Mouse (Mus musculus) kidney, adult 2 months (tissue): ENCODE results near the gene Dab2ip. TPM values are rescaled to one million over a fixed set of nuclear protein-coding genes. Genes with fewer than 3 reads are reported as not detected.

ENCODE experiments used
- DNase-seq: peaks from one replicate; pipeline ENCODE4 v3.0.0; 2021
- H3K27ac ChIP-seq: fragments of 200-500 bp; 2 replicates; pipeline ENCODE4 v1.5.1; 2012; ENCODE audit warnings: low read depth, low read length, control low read depth, inconsistent platforms; ENCODE audit not compliant: insufficient read depth
- H3K27me3 ChIP-seq: fragments of 200-500 bp; replicated peaks from 2 replicates; pipeline ENCODE4 v1.6.1; 2012; ENCODE audit warnings: mild to moderate bottlenecking, moderate library complexity, low read length, inconsistent platforms; ENCODE audit not compliant: control insufficient read depth, insufficient read depth
- H3K36me3 ChIP-seq: fragments of 200-500 bp; 2 replicates; pipeline ENCODE4 v1.6.1; 2012; ENCODE audit warnings: mild to moderate bottlenecking, moderate library complexity, low read length, inconsistent platforms; ENCODE audit not compliant: control insufficient read depth, insufficient read depth
- H3K4me1 ChIP-seq: fragments of 200-500 bp; 2 replicates; pipeline ENCODE4 v1.6.1; 2011; ENCODE audit warnings: low read length; ENCODE audit not compliant: control insufficient read depth, insufficient read depth
- H3K4me3 ChIP-seq: fragments of 200-500 bp; 2 replicates; pipeline ENCODE4 v1.5.1; 2011; ENCODE audit warnings: mild to moderate bottlenecking, low read depth, low read length, control low read depth; ENCODE audit not compliant: insufficient read depth
- CTCF ChIP-seq: fragments of 200-500 bp; conservative IDR thresholded peaks from 2 replicates; pipeline ENCODE4 v1.5.1; 2011; ENCODE audit warnings: low read depth, mild to moderate bottlenecking, control low read depth, low read length, moderate library complexity, mixed read lengths; ENCODE audit not compliant: insufficient read depth, insufficient read length
- POLR2A ChIP-seq: fragments of 200-500 bp; IDR thresholded peaks from one replicate; pipeline ENCODE4 v1.6.1; 2011; ENCODE audit warnings: low read depth, low read length, control low read depth
- WGBS: fragments of 180-500 bp; shearing (Covaris S2); methylation state at CpG from one replicate; pipeline ENCODE4 v1.1.7; 2018; 5-methylcytosine and 5-hydroxymethylcytosine counted together
- polyA plus RNA-seq: library from polyadenylated mRNA; depleted of rRNA; stranded (reverse); fragments of >200 nt; gene quantifications from 2 replicates; pipeline ENCODE4 v1.2.3, GENCODE M21; 2012

Dab2ip gene
- polyA plus RNA-seq, 1 experiment = 32.9 TPM

DNA sequence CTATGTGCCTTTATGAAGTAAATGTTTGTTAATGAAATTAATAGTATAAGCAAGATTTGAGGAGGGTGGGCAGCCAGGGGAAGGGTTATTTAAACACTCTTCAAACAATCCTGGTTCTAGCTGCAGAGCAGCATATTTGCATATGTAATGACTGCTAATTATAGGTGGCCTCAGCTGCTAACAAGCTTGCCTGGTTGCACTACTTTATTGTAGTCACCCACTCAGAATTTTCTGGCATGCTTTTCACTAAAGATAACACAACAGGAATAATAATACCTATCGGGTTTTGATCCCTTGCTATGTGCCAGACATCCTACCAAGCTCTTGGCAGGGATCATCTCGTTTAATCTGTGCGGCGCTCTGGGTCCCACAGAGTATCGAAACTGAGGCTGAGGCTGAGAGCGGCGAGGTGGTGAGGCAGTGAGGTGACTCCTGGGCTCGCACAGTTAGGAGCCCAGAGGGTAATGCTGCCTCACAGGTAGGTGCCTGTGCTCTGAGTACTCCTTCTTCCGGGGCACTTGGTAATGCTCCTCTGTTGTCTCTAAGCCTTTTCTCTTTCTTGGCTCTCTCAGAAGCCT, 126.8 kb downstream of the Dab2ip start:
- Histone ChIP-seq H3K27me3 (no peaks in the 10 kb centered on the region), H3K27ac (no peak overlapping the region), H3K36me3 (no peaks in the 10 kb centered on the region), H3K4me1 (peaks cover 43% of the 10 kb centered on the region), H3K4me3 (no peak overlapping the region)
- 77% methylated on average over 9 of the region's 9 CpGs for WGBS
- DNase-seq = no peak
- no peak for TF ChIP-seq CTCF

DNA sequence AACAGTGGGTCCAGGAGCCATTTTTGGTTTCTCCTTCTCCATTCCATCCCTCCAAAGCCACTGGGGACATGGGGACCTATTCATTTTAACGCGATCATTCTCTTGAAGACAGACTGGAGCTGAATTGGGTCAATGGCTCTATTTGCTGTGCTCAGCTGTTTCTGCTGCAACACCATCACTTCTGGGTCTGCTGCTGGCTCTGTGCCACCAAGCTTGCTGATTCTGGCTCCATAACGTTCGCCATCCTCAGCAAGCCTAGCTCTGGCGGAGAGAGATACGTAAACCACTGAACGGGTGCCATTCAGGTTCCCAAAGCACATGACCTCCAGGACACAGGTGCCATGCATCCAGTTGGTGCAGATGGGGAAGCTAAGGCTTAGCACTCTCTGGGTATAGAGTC, 128.0 kb downstream of the Dab2ip start:
- peak; percentile 57 for DNase-seq
- WGBS = 63% methylated on average over 7 of the region's 7 CpGs
- Histone ChIP-seq H3K36me3 (no peaks in the 10 kb centered on the region), H3K4me1 (peaks cover 44% of the 10 kb centered on the region), H3K27ac (no peak overlapping the region), H3K27me3 (no peaks in the 10 kb centered on the region), H3K4me3 (no peak overlapping the region)
- TF ChIP-seq POLR2A (no peak), CTCF (no peak)

DNA sequence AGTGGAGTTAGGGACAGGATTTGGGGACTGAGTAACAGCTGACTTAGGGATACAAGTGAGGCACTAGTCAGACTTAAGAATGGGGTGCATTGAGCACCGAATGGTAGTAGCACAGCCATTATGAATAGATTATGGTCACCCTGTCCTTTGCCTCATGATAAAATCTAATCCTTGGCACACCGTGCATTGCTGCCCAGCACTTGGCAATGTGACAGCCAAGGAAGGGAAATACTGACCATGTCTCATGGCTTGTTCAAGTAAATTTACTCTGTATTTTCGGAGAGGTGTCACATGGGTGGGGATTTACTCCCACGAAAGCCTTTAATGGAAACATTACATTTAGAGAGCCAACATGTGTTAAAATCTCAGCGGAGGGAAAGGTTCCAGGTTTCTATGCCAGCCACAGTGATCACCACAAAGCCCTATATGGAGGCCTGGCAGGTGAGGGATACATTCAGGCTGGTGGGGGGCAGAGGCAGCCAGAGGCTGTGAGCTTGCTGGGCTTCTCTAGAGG, 129.5 kb downstream of the Dab2ip start:
- Histone ChIP-seq H3K4me3 (no peak overlapping the region), H3K4me1 (peaks cover 45% of the 10 kb centered on the region), H3K27me3 (no peaks in the 10 kb centered on the region), H3K36me3 (no peaks in the 10 kb centered on the region), H3K27ac (no peak overlapping the region)
- 52% methylated on average over 5 of the region's 5 CpGs for WGBS
- peak; percentile 43 for DNase-seq
- TF ChIP-seq POLR2A (no peak), CTCF (no peak)

DNA sequence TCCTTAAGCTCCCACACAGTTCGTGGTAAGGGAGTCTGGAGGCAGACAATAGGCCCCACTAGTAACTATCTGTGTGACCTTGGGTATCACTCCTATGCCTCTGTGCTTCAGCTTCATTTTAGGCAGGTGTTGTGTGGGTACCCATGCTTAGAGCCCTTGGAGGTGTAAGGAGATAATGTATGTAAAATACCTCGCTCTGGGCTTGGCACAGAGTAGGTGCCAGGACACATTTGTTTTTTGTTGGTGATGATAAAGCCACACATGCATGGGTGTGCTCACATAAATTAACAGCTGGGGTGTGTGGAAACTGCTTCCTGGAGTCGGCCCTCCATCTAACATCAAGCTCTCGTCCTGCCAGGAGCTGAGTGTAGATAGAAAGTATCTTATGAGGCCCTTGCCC, 130.1 kb downstream of the Dab2ip start:
- H3K36me3 ChIP-seq = no peaks in the 10 kb centered on the region
- TF ChIP-seq POLR2A (no peak), CTCF (no peak)
- H3K27me3 ChIP-seq = no peaks in the 10 kb centered on the region
- H3K27ac ChIP-seq = no peak overlapping the region
- no peak for DNase-seq
- H3K4me3 ChIP-seq = no peak overlapping the region
- WGBS = 54% methylated on average over 4 of the region's 4 CpGs
- peaks cover 48% of the 10 kb centered on the region for H3K4me1 ChIP-seq

DNA sequence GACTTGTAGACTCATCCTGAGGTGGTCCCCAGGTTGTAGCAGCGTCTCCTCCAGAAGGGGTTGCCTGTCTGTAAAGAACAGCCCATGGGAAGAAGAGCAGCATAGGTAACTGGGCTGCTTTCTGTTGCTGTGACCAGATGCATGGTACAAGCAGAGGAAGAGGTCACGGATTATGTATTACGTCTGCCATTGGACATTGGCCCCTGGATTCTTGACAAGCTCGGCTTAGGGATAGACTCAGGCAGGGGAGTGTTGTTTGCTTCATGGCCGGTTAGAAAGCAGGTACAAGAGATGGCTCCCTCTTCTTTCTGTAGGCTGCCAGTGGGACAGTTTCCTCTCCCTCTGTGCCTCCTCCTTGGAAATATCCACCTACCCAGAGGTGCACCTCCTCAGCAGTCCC, 130.5 kb downstream of the Dab2ip start:
- peaks cover 53% of the 10 kb centered on the region for H3K4me1 ChIP-seq

DNA sequence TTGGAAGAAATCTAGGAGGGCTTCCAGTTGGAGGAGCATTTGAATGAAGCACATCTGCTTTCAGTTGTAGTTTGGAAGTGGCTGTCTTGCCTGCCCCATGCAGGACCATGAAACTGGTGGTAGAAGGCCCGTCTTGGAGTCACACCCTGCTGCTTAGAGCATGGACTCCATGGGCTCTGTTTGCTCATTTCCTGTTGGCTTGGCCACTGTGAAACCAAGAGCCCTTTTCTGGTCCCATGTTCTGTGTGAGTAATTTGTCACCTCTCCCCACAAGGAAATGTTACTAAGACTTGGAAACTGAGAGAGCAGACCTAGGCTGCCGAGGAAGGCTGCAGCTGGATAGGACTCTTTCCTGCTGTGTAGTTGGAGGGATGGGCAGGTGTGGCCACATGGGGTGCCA, 131.8 kb downstream of the Dab2ip start:
- no peak overlapping the region for H3K4me3 ChIP-seq
- no peaks in the 10 kb centered on the region for H3K36me3 ChIP-seq
- H3K27ac ChIP-seq = no peak overlapping the region
- H3K4me1 ChIP-seq = peaks cover 53% of the 10 kb centered on the region
- 68% methylated on average over 2 of the region's 2 CpGs for WGBS
- no peaks in the 10 kb centered on the region for H3K27me3 ChIP-seq
- DNase-seq = no peak
- no peak for TF ChIP-seq POLR2A

More for the DNA sequence above, 130.5 kb downstream of the Dab2ip start:
- Histone ChIP-seq H3K27ac (0 out of 2 replicates have a peak overlapping the region, but pooled peaks have one; percentile 4), H3K4me3 (no peak overlapping the region), H3K36me3 (no peaks in the 10 kb centered on the region), H3K27me3 (no peaks in the 10 kb centered on the region)
- DNase-seq = peak; percentile 89
- 67% methylated on average over 5 of the region's 5 CpGs for WGBS
- TF ChIP-seq POLR2A (no peak), CTCF (no peak)

DNA sequence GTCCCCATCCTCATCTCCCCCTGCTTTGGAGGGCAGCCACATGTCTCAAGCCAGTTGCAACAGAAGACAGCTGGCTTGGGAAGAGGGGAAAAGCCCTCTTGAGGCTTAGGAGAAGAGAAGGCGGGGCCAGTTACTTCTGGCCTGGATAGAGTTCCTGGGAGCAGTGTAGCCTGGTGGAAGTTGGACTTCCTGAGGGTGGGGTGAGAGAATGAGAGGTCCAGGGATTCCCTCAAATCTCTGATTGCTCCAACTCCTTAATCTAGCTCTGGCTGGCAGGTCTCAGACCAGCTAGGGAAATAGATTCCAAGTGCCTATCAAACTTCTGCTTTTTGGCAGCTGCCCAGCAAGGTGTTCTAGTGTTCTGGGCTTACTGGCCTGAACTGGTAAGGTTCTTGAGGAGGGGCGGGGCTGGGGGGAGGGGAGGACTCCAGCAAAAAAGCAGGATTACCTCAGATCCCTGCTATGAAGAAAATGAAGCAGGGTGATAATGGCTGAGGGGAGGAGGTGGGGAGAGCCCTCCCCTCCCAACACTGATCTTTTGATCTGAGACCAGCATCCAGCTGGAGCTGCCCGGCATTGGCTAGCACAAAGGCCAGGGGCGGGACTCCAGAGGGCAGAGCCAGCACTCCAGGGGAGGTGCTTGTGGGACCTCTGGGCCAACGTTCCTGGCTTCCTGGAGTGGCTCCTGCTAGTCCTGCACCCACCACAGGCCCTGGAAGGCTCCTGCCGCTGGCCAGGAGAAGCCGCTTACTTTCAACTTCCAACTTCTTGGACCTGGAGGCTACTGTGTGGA, 133.4 kb downstream of the Dab2ip start:
- TF ChIP-seq CTCF (no peak), POLR2A (no peak)
- Histone ChIP-seq H3K36me3 (no peaks in the 10 kb centered on the region), H3K27me3 (no peaks in the 10 kb centered on the region), H3K4me1 (peaks cover 64% of the 10 kb centered on the region), H3K4me3 (peak overlapping the region; percentile 51), H3K27ac (peak overlapping the region; percentile 72)
- DNase-seq = peak; percentile 96
- 11% methylated on average over 7 of the region's 7 CpGs for WGBS
